Mouse (Mus musculus) myocyte (in vitro differentiated cells): ENCODE results near the gene Nat8f2. TPM values are rescaled to one million over a fixed set of nuclear protein-coding genes. Genes with fewer than 3 reads are reported as not detected.

ENCODE experiments used
- H3K27me3 ChIP-seq: one replicate; pipeline ENCODE4 v1.6.1; 2011; ENCODE audit not compliant: control insufficient read depth, insufficient read depth, insufficient read length
- H3K36me3 ChIP-seq: one replicate; pipeline ENCODE4 v1.6.1; 2011; ENCODE audit not compliant: control insufficient read depth, insufficient read depth
- H3K4me2 ChIP-seq: one replicate; pipeline ENCODE4 v1.6.1; 2011; ENCODE audit warnings: low read depth, control low read depth
- H3K4me3 ChIP-seq: one replicate; pipeline ENCODE4 v1.5.1; 2011; ENCODE audit warnings: mild to moderate bottlenecking, control low read depth, moderate library complexity
- H3K79me2 ChIP-seq: one replicate; pipeline ENCODE4 v1.6.1; 2011; ENCODE audit not compliant: control insufficient read depth, insufficient read depth
- H3ac ChIP-seq: one replicate; pipeline ENCODE4 v1.6.1; 2011; ENCODE audit not compliant: control insufficient read depth, insufficient read length
- CEBPB ChIP-seq: IDR thresholded peaks from 2 replicates; pipeline ENCODE4 v1.6.1; 2011; ENCODE audit warnings: mild to moderate bottlenecking, moderate library complexity; ENCODE audit not compliant: poor library complexity, insufficient read depth, severe bottlenecking
- E2F4 ChIP-seq: IDR thresholded peaks from one replicate; pipeline ENCODE4 v1.6.1; 2011; ENCODE audit warnings: mild to moderate bottlenecking, control low read depth, moderate library complexity; ENCODE audit not compliant: insufficient read depth
- MAX ChIP-seq: IDR thresholded peaks from one replicate; pipeline ENCODE4 v1.6.1; 2011; ENCODE audit warnings: low read depth, mild to moderate bottlenecking, control low read depth
- MYOD1 ChIP-seq, 3 experiments: IDR thresholded peaks; one replicate each; pipeline ENCODE4 v1.6.1; 2011; ENCODE audit warnings: control low read depth in 2 of 3, low read depth in 2 of 3, mild to moderate bottlenecking in 2 of 3, moderate library complexity in 1 of 3; ENCODE audit not compliant: insufficient read length in 2 of 3, control insufficient read depth in 1 of 3
- MYOG ChIP-seq, 3 experiments: IDR thresholded peaks; one replicate each; pipeline ENCODE4 v1.6.1; 2011; ENCODE audit warnings: control low read depth in 2 of 3, low read depth in 2 of 3, mild to moderate bottlenecking in 2 of 3; ENCODE audit not compliant: insufficient read length in 2 of 3, control insufficient read depth in 1 of 3, insufficient read depth in 1 of 3
- POLR2A ChIP-seq: IDR thresholded peaks from one replicate; pipeline ENCODE4 v1.6.1; 2011; ENCODE audit warnings: low read depth, mild to moderate bottlenecking, control low read depth, moderate library complexity; ENCODE audit not compliant: insufficient read length
- POLR2AphosphoS2 ChIP-seq: IDR thresholded peaks from one replicate; pipeline ENCODE4 v1.6.1; 2011; ENCODE audit warnings: low read depth, control low read depth; ENCODE audit not compliant: insufficient read length
- REST ChIP-seq: IDR thresholded peaks from one replicate; pipeline ENCODE4 v1.6.1; 2011; ENCODE audit warnings: mild to moderate bottlenecking, control low read depth, moderate library complexity; ENCODE audit not compliant: insufficient read depth, insufficient read length
- SRF ChIP-seq: IDR thresholded peaks from one replicate; pipeline ENCODE4 v1.6.1; 2011; ENCODE audit warnings: low read depth; ENCODE audit not compliant: control insufficient read depth, insufficient read length
- TCF12 ChIP-seq: IDR thresholded peaks from one replicate; pipeline ENCODE4 v1.6.1; 2011; ENCODE audit warnings: mild to moderate bottlenecking, control low read depth; ENCODE audit not compliant: poor library complexity, insufficient read depth, severe bottlenecking
- TCF3 ChIP-seq: IDR thresholded peaks from one replicate; pipeline ENCODE4 v1.6.1; 2011; ENCODE audit warnings: low read depth, control low read depth; ENCODE audit not compliant: insufficient read length
- USF1 ChIP-seq: IDR thresholded peaks from one replicate; pipeline ENCODE4 v1.6.1; 2011; ENCODE audit warnings: low read depth, mild to moderate bottlenecking, control low read depth, moderate library complexity
- polyA plus RNA-seq: library from polyadenylated mRNA; unstranded; fragments of >200 nt; fragmentation: generic; extraction: Trizol; gene quantifications from one replicate; pipeline ENCODE4 v1.2.1, GENCODE M21; 2012; ENCODE audit warnings: missing spikeins

The Nat8f2 gene
- polyA plus RNA-seq, 1 experiment: not detected

DNA sequence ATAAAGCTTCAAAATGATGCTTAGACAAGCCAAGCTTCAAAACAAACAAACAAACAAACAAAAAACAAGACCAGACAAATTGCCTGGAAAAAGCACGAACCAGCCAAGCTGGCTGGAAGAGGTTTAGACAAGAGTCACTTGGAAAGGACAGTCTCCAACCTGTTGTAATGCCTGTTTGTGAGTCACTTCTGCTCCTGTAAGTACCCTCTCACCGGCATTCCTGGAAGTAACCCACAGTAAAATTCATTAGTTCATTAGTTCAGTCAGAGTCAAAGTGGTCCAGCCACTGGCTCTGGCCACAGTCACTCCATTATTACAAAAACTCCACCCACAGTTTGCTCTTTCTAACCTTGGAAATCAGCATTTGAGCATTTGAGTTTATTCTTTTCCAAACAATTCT, 5.1 kb downstream of the Nat8f2 start:
- Histone ChIP-seq H3K36me3 (no peaks in the 10 kb centered on the region), H3K79me2 (no peaks in the 10 kb centered on the region), H3K4me2 (no peak overlapping the region), H3ac (no peak overlapping the region), H3K27me3 (peaks cover 22% of the 10 kb centered on the region), H3K4me3 (no peak overlapping the region)
- TF ChIP-seq TCF3 (no peak), CEBPB (no peak), REST (no peak), TCF12 (no peak), POLR2AphosphoS2 (no peak), E2F4 (no peak), MYOD1 (IDR thresholded peaks at IDR 0.05; ENCODE audit: control insufficient read depth in 1 of 3, insufficient read length in 2 of 3, low read depth in 2 of 3) (no peak), MYOG (IDR thresholded peaks at IDR 0.05; ENCODE audit: control insufficient read depth in 1 of 3, insufficient read depth in 1 of 3, insufficient read length in 2 of 3, low read depth in 2 of 3) (no peak), USF1 (no peak), MAX (no peak), SRF (no peak), POLR2A (no peak)

DNA sequence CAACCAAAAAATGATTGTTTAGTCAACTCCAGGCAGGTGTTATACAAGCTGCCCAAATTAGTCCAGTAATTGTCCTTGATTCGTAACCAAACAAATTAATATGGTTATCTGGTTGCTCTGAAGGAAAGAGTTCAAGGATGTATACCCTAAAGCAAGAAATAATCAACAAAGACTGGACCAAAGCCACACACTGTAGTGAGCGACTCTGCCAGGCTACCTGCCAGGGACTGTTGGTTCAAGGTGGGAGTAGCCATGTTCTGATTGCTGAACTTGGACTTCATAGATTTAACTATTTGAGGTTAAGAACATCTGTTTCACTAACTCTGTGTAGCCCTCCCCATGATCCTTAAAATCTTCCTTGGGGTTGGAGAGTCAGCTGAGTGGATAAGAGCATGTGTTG, 5.8 kb downstream of the Nat8f2 start:
- no peaks in the 10 kb centered on the region for H3K79me2 ChIP-seq
- H3ac ChIP-seq: no peak overlapping the region
- H3K27me3 ChIP-seq: peaks cover 17% of the 10 kb centered on the region
- H3K4me3 ChIP-seq: no peak overlapping the region
- H3K36me3 ChIP-seq: no peaks in the 10 kb centered on the region
- H3K4me2 ChIP-seq: no peak overlapping the region
- no peak for TF ChIP-seq SRF
- no peak for TF ChIP-seq MYOG (IDR thresholded peaks at IDR 0.05; ENCODE audit: control insufficient read depth in 1 of 3, insufficient read depth in 1 of 3, insufficient read length in 2 of 3, low read depth in 2 of 3)
- TF ChIP-seq POLR2AphosphoS2: no peak
- no peak for TF ChIP-seq USF1
- no peak for TF ChIP-seq MAX
- no peak for TF ChIP-seq E2F4
- TF ChIP-seq MYOD1 (IDR thresholded peaks at IDR 0.05; ENCODE audit: control insufficient read depth in 1 of 3, insufficient read length in 2 of 3, low read depth in 2 of 3): no peak
- TF ChIP-seq REST: no peak
- no peak for TF ChIP-seq TCF3
- no peak for TF ChIP-seq POLR2A
- no peak for TF ChIP-seq CEBPB
- no peak for TF ChIP-seq TCF12

DNA sequence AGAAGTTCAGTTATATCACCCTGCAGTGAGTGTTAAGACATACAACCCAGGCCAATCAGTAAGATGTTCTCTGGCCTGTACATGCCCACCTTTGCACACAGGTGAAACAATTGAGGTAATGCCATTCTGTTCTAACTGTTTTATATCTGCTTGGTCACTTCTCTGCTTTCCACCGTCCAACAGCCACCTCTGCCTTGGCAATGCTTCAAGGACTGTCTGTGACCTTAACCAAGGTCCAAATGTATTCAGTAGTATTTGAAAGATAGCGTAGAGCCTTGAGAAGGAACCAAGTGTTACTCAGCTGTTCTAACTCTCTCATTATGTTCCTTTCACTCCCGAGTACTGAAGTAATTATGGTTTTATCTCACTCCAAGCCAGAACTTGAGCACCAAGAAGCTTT, 6.4 kb downstream of the Nat8f2 start:
- no peak overlapping the region for H3ac ChIP-seq
- no peaks in the 10 kb centered on the region for H3K79me2 ChIP-seq
- no peaks in the 10 kb centered on the region for H3K36me3 ChIP-seq
- no peak overlapping the region for H3K4me3 ChIP-seq
- H3K4me2 ChIP-seq: no peak overlapping the region
- peaks cover 14% of the 10 kb centered on the region for H3K27me3 ChIP-seq
- TF ChIP-seq MYOG (IDR thresholded peaks at IDR 0.05; ENCODE audit: control insufficient read depth in 1 of 3, insufficient read depth in 1 of 3, insufficient read length in 2 of 3, low read depth in 2 of 3): no peak
- no peak for TF ChIP-seq TCF12
- no peak for TF ChIP-seq REST
- no peak for TF ChIP-seq E2F4
- TF ChIP-seq USF1: no peak
- no peak for TF ChIP-seq POLR2A
- TF ChIP-seq MYOD1 (IDR thresholded peaks at IDR 0.05; ENCODE audit: control insufficient read depth in 1 of 3, insufficient read length in 2 of 3, low read depth in 2 of 3): no peak
- TF ChIP-seq POLR2AphosphoS2: no peak
- no peak for TF ChIP-seq MAX
- no peak for TF ChIP-seq TCF3
- no peak for TF ChIP-seq CEBPB
- TF ChIP-seq SRF: no peak

DNA sequence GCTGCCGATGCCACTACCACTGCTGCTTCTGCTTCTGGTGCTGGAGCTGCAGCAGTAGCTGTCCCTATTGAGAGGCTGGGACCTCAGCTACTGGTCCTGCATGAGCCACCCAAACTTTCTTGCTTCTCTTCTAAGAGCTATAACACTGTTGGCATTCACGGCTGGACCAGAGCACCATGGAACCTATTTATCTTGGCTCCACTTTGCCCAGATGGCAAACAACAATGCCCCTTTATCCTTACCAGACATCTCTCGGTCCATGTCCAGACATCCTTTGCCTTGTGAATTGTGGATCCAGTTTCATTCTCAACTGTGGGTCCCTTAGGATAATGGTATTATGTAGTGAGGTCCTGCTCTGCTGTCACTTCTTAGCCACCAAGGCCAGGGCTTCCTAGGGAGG, 7.7 kb downstream of the Nat8f2 start:
- Histone ChIP-seq H3K4me3 (no peak overlapping the region), H3K4me2 (no peak overlapping the region), H3K79me2 (no peaks in the 10 kb centered on the region), H3K36me3 (no peaks in the 10 kb centered on the region), H3ac (no peak overlapping the region), H3K27me3 (peaks cover 14% of the 10 kb centered on the region)
- no peak for TF ChIP-seq USF1

DNA sequence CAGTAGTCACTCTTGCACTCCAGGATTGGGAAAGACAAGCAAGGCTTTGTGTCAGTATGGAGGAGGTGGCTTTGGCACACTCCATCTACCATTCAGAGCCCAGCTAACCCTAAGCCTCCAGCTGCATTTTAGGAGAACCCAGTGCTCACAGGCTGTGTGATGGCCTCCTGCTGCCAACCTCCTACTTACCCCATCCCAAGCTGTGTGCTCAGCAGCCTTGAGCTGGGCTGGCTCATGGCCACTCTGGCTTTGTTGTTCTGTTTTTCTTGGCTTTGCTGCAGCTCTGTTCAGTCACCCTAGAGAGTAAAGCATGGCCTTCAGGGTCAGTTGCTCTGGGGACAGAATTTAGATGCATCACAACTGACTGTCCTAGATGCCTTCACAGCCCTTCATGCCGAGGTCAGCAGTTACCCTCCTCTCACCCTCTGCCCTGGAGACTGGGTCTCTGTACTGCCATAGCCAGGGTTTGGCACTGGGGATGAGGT, 12.7 kb downstream of the Nat8f2 start:
- no peak overlapping the region for H3K4me3 ChIP-seq
- H3ac ChIP-seq: no peak overlapping the region
- H3K4me2 ChIP-seq: no peak overlapping the region
- H3K79me2 ChIP-seq: no peaks in the 10 kb centered on the region
- H3K27me3 ChIP-seq: peaks cover 18% of the 10 kb centered on the region
- TF ChIP-seq USF1 (no peak), POLR2AphosphoS2 (no peak), TCF3 (no peak), REST (no peak), SRF (no peak), E2F4 (no peak)
- H3K36me3 ChIP-seq: no peaks in the 10 kb centered on the region
